Mouse (Mus musculus): Measurements from ENCODE around the gene Cacnb3.

- TF ChIP-seq CTCF (IDR thresholded peaks at IDR 0.05; ENCODE audit: low read depth, low read length): no peak
- TF ChIP-seq POLR2A (IDR thresholded peaks at IDR 0.05; ENCODE audit: borderline replicate concordance, low read depth, low read length): no peak
These were observed 34.0 kb upstream of the Cacnb3 start for GRCm38 (mm10) chr15:98596609-98597008.
